Mouse (Mus musculus) granulocyte monocyte progenitor cell, adult 5-6 weeks (primary cell): Measurements from ENCODE around the gene Pcbp1. TPM values are rescaled to one million over a fixed set of nuclear protein-coding genes. Genes with fewer than 3 reads are reported as not detected.
A peak's percentile ranks its signal among the peaks of the same experiment; 100 is the strongest.
"Not testable (repeated sequence)": the region's sequence is repeated elsewhere in the genome, so short reads cannot be mapped to it uniquely, and the experiment has no call there.

Experiments
- ATAC-seq: replicated peaks from 2 replicates; pipeline ENCODE4 v1.8.0; 2016; ENCODE audit warnings: mild to moderate bottlenecking, moderate TSS enrichment, inconsistent platforms; ENCODE audit not compliant: poor library complexity, severe bottlenecking
- total RNA-seq, 2 experiments: library from RNA; stranded (forward) in 1 of 2; stranded (reverse) in 1 of 2; fragments of 200-712, 200-1000 nt in 1 of 2; fragments of >200 nt in 1 of 2; fragmentation: Nextera tagmentation in 1 of 2; gene quantifications; 2 replicates each; pipeline ENCODE4 v1.2.3; 2014 to 2017

Gene Pcbp1
- total RNA-seq, 2 experiments from 2014 or later = 152 to 258 TPM

DNA sequence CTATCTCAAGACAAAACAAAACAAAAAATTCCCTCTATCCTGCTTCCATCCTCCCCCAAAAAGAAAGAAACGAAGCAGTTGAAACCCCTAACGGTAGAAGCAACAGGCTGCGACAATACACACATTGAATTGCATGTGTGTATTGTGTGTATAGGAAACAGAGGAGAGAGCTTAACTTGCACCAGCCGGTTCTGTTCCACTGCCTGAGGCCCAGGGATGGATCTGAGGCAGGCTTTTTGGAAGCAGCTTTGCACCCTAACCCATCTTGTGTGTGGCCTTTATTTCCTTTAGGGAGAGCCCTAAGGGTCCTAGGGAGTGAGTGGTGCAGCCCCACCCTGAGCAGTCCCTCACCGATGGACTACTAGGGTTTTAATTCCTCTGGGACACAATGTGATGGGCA, 29.5 kb downstream of the Pcbp1 start:
- ATAC-seq = no peak

DNA sequence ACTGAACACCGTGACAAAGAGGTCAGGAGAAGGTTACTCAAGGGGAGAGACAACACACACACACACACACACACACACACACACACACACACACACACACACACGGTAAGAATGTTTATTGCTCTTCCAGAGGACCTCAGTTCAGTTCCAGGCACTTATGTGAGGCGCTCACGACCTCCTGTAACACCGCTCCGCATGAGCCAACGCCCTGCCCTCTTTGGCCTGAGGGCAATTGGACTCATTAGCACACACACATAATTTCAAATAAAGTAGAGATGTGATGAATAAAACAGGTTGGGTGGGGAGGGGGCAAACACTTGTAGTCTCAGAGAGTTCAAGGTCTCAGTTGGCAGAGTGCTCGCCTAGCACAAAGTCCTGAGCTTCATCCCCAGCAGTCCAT, 30.0 kb downstream of the Pcbp1 start:
- ATAC-seq = no peak

DNA sequence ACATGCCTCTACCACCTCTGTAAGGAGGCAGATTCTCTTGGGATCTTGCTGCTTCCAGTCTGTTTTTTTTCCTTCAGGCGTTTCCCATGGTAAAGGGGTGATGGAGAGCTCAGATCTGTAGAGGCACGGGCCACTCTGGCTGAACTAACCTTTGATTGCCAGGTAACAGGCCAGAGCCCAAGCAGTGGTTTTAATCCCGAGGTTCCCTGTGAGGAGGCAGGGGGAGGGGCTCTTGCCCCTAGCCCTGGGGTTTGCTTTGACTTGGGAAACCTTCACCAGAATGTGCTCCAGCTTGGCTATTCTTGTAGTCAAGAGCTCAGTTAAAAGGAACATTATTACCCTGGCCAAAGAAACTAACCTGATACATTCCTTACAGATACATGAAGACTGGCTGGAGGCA, 30.5 kb downstream of the Pcbp1 start:
- no peak for ATAC-seq

DNA sequence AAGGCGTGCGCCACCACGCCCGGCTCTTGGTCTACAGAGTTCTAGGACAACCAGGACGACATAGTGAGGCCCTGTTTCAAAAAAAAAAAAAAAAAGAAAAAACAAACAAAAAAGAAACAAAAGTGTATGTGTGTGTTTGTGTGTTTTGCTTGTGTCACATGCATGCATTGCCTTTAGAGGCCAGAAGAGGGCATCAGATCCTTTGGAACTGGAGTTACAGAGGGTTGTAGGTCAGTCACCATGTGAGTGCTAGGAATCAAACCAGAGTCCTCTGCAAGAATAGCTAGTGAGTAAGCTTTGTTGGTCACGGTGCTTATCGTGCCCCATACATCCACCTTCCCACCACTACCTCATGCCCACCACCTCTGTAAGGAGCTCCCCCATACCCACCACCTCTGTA, 31.4 kb downstream of the Pcbp1 start:
- no peak for ATAC-seq

DNA sequence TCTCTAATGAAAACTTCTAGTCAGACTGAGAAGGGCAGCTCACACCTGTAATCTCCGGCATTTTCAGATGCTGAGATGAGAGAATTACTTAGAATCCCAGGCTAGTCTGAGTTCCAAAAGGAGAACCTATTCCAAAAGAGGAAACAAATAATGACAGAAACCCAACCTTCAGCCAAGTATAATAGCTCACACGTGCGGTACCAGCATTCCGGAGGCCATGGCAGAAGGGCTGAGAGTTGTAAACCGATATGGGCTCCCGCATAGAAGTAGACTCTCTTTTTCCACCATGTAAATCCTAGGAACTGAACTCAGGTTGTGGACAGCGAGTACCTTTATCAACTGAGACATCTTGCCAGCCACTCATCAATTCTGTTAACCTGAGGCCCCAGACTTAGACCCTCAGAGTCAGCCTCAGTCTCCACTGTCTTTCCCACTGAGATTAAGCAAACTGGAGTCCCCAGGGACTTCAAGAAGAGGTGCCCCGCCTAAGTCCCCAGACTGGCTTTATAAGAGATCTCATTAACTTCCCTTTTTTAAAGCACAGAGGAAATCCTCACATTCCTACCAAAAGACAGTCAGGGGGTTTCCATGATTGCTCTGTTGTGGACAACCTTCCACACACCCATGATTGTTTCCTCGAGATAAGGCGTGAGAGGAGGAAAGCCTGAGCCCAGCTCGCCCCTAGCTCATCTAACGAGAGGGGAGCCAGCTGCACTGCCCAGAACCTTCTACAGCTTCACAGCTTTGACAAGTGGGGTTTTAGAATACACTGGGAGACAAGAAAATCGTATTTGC, 32.5 kb downstream of the Pcbp1 start:
- peak; percentile 75 for ATAC-seq

DNA sequence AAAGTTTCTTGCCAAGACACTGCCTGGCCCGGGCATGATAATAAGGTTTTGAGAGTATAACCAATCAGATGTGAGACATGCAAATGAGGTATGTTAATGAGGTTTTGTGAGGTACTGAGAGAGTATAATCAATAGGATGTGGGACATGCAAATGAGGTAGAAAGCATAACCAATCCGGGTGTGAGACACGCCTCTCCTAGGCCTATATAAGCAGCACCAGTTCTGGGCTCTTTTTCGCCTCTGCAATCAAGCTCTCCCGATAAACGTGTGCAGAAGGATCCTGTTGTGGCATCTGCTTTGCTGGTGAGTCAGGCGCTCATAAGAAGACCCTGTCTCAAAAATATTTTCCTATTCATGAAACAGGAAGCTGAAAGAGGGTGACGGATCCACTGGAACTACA, 35.7 kb downstream of the Pcbp1 start:
- ATAC-seq = not testable (repeated sequence)

DNA sequence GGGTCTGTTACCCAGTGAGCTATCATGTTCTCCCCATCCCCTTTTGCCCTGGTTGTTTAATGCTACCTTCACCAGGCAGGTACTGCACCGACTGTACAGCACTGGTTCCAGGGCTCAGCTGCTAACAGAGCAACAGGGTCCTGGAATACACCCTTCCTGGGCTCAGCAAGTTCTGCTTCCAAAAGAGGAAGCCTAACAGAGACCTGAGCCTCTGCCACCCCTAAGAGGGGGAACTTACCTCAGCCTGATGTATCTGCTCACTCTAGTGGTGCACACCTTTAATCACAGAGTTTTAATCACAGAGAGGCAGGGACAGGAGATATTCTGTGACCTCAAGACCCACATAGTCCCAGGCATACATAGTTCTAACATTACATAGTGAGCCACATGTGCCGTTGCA, 36.2 kb downstream of the Pcbp1 start:
- ATAC-seq = peak; percentile 10; the same call in 1 of the 2 replicates

DNA sequence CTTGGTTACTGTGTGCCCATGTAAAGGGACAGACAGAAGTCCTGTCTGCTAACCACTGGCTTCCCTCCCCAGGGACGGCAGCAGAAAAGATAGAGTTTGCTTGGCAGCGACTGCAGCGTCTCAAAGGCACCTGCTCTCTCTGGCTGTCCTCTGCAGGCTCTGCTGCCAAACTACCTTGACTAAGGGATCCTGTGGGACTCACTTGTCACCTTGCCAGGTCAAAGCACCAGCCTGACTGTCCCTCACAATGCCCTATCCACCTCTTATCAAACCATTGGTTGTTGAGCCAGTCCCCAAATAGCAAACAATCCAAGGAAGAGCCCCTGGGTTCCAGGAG, 38.0 kb downstream of the Pcbp1 start:
- ATAC-seq = no peak

DNA sequence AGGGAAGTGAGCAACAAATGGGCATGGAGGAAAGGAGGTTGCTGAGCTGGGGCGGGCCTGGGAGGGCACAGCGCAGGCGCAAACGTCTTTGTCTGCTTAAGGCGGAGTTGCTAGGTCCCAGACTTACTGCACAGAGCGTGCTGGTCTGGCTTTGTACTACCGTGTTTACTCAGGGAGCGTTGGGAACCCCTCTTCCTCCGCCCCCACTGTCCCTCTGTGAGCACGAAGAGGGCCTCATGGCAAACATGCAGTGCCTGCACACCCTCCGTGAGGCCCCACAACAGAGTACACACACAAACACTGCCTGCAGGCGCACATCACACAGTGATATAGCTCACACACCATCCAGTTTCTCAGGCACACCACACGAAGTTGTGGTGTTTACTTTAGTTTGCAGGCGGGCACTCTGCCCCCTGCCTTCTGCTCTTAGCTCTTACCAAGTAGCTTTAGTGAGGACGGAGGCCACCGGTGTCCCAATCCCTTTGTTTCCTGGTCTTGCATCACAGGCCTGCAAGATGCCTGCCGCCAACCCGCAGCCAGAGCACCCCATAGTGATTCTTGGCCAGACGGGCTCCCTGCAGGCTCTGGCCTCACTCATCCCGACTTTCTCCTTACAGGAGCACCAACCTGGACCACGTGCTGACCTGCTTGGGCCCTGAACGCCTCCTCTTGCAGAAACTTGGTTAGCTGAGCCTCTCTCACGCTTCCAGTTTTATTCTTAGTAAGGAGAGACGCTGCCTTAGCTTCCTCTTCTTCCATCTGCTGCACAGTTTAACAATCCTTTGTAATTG, 38.6 kb downstream of the Pcbp1 start:
- peak; percentile 88 for ATAC-seq

DNA sequence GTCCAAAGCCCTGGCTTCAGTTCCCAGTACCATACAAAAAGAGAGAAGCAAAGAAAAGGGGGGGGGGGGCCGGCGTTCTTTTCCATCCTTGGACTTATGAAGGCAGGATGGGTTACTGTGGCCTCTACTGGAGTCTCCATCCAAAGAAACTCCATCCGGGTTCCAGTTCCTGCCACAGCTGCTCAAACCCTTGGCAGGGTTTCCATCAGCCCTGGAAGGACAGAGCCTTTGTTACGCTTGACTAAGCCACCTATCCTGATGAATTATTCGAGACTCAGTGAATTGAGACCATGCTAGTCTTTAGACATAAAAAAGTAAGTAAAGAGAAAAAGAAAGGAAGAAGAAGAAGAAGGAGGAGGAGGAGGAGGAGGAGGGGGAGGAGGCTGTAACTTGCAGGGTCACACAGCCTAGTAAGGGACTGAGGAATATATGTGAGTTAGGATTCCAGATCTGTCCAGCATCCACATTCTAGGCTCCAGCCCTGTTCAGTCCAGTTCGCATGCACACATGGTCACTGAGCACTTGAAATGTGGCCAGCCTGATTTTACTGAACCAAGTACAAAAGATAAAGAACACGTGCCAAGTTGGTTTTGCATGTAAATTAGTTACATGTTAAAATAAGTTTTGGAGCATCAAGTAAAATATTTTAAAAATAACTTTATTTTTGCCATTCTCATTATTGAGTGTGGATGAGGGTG, 40.0 kb downstream of the Pcbp1 start:
- no peak for ATAC-seq

DNA sequence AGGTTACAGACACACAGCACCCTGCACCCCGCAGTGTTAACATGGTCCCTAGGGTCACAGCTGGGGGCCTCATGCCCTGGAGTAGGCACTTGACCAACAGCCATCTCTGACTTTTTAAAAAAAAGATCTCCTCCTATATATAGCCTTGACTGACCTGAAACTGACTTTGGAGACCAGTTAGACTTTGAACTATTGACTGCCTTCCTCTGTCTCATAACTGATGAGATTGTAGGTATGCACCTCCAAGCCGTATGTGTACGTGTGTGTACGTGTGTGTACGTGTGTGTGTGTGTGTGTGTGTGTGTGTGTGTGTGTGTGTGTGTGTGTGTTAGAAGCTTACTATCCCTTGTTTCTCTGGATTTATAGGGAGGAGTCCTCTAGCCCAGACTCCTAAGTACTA, 44.2 kb downstream of the Pcbp1 start:
- no peak for ATAC-seq

DNA sequence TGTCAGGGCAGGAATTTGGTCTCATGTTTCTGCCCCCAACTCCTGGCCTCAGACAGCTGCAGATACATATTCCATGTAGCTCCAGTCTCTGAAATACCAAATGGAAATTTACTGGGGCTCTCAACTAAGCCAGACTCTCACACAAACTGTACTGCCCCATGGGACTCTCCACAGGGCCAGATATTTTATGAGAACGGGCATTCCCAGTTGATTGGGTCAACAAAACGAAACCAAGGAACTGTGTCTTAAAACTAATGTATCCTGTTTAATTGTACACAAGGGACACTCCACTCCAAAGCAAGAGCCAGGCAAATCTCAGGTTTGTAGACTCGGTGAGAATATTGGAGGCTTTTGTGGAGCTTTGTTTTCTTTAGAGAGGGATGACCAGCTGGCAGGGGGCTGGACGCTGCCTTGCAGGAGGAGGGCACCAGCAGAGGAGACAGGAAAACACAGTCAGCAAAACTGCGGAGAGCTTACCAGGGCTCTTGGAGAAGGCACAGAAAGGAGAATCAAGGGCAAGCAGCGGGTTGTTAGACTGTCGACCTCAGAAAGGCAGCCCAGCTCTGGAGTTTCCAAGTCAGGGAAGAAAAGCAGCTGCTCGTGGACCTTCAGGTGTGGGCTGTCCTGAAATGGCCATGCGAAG, 45.8 kb downstream of the Pcbp1 start:
- no peak; the same call in 1 of the 2 replicates for ATAC-seq

DNA sequence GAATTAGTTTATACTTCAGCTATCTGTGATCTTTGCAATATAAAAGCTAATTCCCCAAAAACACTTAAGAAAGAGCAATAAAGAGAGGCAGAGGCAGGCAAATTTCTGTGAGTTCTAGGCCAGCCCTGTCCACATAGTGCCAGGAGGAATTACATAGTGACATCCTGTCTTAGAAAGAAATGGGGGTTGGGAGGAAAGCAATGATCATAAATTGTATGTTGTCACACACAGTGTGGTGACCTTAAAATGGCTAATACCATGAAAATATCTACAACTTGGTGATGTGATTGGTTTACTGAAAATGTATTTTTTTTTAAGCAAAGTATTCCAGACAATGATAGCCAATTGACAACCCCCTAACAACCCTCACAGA, 46.3 kb downstream of the Pcbp1 start:
- ATAC-seq = no peak

DNA sequence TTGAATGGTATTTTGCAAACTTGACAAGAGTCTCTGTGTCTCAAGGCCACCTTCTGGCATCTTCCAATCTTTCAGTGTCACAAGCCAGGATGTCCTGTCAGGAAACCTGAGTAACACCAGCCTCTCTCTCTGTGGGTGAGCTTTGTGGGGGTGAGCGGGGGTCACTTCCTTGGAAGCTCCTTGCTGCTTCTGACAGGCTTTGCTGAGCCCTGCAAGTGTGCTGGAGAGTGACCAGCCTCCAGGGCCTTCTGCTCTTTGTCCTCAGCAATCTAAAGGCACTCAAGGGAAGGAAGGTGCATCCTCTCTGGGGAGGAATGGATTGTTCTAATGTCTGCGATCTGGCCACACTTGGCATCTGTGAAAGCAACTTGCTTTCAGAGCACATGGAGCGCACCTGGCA, 46.8 kb downstream of the Pcbp1 start:
- peak; percentile 60 for ATAC-seq

DNA sequence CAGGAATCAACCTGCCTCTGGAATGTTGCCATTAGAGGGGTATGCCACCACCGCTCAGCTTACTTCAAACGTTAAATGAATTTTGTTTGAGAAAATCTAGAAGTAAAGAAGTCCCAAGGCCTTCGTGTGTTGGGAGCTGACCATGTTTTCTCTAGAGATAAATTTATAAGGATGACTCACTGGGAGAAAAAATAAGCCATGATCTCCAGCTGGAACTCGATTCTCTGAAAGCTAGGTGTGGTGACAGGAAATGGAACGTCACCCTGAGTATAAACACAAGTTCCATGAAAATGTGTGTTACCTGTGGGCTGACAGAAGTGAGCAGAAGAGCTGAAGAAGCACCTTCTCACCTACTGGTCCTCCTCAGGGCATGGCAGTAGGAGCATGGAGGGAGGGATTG, 49.2 kb downstream of the Pcbp1 start:
- ATAC-seq = no peak

DNA sequence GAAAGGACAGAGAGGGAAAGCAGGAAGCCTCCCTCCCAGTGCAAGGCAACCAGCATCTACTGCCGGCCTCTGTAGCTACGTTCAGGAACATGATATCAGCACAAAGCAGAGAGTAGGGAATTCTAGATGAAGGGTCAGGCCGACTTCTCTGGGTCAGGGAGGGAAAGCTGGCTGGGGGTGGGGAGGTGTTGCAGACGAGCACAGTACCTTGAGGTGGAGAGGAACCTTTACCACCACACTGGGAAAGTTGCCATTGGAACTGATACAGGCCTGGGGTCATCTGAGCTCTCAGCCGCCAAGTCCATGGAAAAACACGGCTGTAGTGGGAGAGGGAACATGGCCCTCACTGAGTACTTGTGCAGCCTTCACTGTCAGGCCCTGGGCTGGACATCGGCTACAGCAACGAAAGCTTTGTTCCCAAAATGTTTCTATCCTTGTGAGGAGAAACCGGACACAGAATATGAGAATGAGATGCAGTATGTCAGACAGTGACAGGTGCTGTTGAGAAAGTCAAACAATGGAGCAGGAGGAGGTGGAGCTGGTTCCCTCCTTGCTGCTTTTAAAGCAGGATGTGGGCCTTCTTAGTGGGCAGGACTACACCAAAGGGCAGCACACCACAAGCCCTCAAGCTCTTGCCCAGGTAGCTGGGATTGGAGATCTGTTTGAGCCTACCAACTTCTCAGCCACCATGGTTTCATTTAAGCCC, 50.5 kb downstream of the Pcbp1 start:
- ATAC-seq = no peak

DNA sequence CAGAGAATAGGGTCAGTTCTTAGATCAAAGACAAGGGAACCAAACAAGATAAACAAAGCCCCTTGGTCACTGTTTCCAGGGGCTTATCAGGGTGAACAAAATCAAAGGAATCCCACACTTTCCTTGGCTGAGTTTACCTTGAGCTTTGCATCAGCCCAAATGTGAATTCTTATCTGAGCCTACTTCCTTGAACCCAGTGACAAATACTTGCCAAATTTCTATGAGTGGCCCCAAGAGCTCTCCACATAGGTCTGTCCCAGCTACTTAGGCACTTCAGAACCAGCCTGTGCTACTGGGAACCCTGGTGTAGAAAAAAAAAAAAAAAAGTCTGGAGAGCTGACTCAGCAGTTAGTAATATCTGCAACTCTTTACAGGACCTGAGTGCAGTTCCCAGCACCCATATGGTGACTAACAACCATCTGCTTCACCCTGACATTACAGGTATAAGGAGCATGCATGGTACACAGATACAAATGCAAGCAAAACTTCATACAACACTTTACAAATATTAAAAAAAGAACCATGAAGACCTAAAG, 51.4 kb downstream of the Pcbp1 start:
- no peak for ATAC-seq
